ENCODE assay signal across 17 mouse cellular contexts in the genomic region with DNA sequence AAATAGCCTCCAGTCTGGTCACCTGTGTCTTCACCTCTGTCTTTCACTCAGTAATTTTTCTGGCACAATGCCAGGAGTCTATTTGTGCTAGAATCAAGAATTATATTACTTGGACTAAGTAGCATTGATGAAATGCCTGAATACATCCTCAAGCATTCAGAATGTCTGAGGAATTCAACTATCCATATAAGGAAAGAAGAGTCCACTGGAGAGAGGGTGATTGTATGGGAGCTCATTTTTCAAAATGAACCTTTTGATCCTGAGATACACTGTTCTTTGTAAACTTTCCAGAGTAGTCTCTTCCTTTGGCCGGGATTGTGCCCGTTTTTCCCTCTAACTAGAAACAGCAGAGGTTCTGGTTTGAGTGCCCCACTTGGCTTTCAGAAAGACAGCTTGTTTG.
"Had no signal": no experiment of that assay in that cellular context is flagged by ENCODE, and none has a peak within 500 bp of the region (broad histone marks: within the 10 kb centered on the region; RNA-seq: fewer than 3 reads in every experiment).

No protein-coding gene starts in this region.

- ATAC-seq: liver, postnatal 0 days had no signal

- H3K4me3 ChIP-seq: kidney, embryonic 15.5 days; limb, embryonic 12.5 days; limb, embryonic 15.5 days had no signal

- H3K36me3 ChIP-seq: kidney, embryonic 15.5 days; limb, embryonic 12.5 days; limb, embryonic 15.5 days had no signal

- H3K27me3 ChIP-seq: kidney, embryonic 15.5 days; limb, embryonic 12.5 days; limb, embryonic 15.5 days had no signal

- H3K9me3 ChIP-seq: kidney, embryonic 15.5 days; limb, embryonic 12.5 days; limb, embryonic 15.5 days had no signal

- H3K27ac ChIP-seq: kidney, embryonic 15.5 days; limb, embryonic 12.5 days; limb, embryonic 15.5 days; liver, embryonic 14.5 days had no signal

- H3K4me1 ChIP-seq: kidney, embryonic 15.5 days; limb, embryonic 12.5 days; limb, embryonic 15.5 days had no signal

- H3K9ac ChIP-seq: kidney, embryonic 15.5 days; limb, embryonic 12.5 days; limb, embryonic 15.5 days; liver, embryonic 14.5 days; liver, postnatal 0 days had no signal

- DNase-seq: kidney, adult 11 months; kidney, adult 8-10 months; kidney, postnatal 10 days; kidney, postnatal 36 days; left cerebral cortex, postnatal 4 days; liver, postnatal 0 days; lung, postnatal 36 days; midbrain, embryonic 14.5 days; thymus, adult 2 months; thymus, postnatal 14 days; thymus, postnatal 4 days had no signal

- H3K4me2 ChIP-seq: kidney, embryonic 15.5 days; limb, embryonic 12.5 days; limb, embryonic 15.5 days; liver, embryonic 11.5 days; midbrain, embryonic 11.5 days had no signal
